Mouse (Mus musculus): ENCODE data around the gene Timm23.

The Timm23 gene

GRCm38 (mm10) chr14:32134293-32134692 lies 67.4 kb downstream of the Timm23 start:
- DNase-seq (ENCODE audit: low read depth, low spot score): peak; percentile 75

- no peak for DNase-seq (ENCODE audit: low read depth, low spot score)
These were observed 69.9 kb downstream of the Timm23 start for GRCm38 (mm10) chr14:32131836-32132235.

Data from ZHBTc4 (cell line).